Mouse (Mus musculus): Measurements from ENCODE around the gene Tal1.

Gene Tal1

GRCm38 (mm10) chr4:115074789-115075188 lies 18.6 kb downstream of the Tal1 start:
- DNase-seq: no peak

GRCm38 (mm10) chr4:115075204-115075915 lies 19.1 kb downstream of the Tal1 start:
- DNase-seq: peak; percentile 10

GRCm38 (mm10) chr4:115078892-115079820 lies 22.9 kb downstream of the Tal1 start:
- DNase-seq: peak; percentile 59

- DNase-seq: no peak
These were observed 23.7 kb downstream of the Tal1 start for GRCm38 (mm10) chr4:115079821-115080349.

GRCm38 (mm10) chr4:115083031-115083430 lies 26.8 kb downstream of the Tal1 start:
- peak; percentile 13 for DNase-seq

- peak; percentile 81 for DNase-seq
These were observed 29.4 kb downstream of the Tal1 start for GRCm38 (mm10) chr4:115085522-115086095.

GRCm38 (mm10) chr4:115086257-115086656 lies 30.0 kb downstream of the Tal1 start:
- peak; percentile 47 for DNase-seq

- DNase-seq: peak; percentile 65
These were observed 30.7 kb downstream of the Tal1 start for GRCm38 (mm10) chr4:115086763-115087415.

- DNase-seq: peak; percentile 88
These were observed 32.5 kb downstream of the Tal1 start, which contains the start of gene Pdzk1ip1 for GRCm38 (mm10) chr4:115088611-115089338. Pdzk1ip1 (plus strand) TSS chr4:115088708.

- peak; percentile 77 for DNase-seq
These were observed 34.4 kb downstream of the Tal1 start for GRCm38 (mm10) chr4:115090592-115090991.

GRCm38 (mm10) chr4:115091806-115092205 lies 35.6 kb downstream of the Tal1 start:
- DNase-seq: peak; percentile 31

GRCm38 (mm10) chr4:115093331-115093864 lies 37.2 kb downstream of the Tal1 start:
- peak; percentile 66 for DNase-seq

- DNase-seq: no peak
These were observed 37.8 kb downstream of the Tal1 start for GRCm38 (mm10) chr4:115094056-115094455.

GRCm38 (mm10) chr4:115095671-115096434 lies 39.6 kb downstream of the Tal1 start:
- DNase-seq: peak; percentile 79

- peak; percentile 36 for DNase-seq
These were observed 40.4 kb downstream of the Tal1 start for GRCm38 (mm10) chr4:115096435-115097145.

- DNase-seq: peak; percentile 61
These were observed 40.9 kb downstream of the Tal1 start for GRCm38 (mm10) chr4:115097146-115097496.

GRCm38 (mm10) chr4:115101682-115102081 lies 45.5 kb downstream of the Tal1 start:
- peak; percentile 70 for DNase-seq

GRCm38 (mm10) chr4:115103510-115103909 lies 47.3 kb downstream of the Tal1 start:
- no peak for DNase-seq

- no peak for DNase-seq
These were observed 54.9 kb downstream of the Tal1 start for GRCm38 (mm10) chr4:115111167-115111566.

GRCm38 (mm10) chr4:115113266-115113665 lies 57.0 kb downstream of the Tal1 start:
- no peak for DNase-seq

Measured in kidney, adult 18-20 months (tissue).